Mouse (Mus musculus) common myeloid progenitor, adult 5-6 weeks (primary cell): ENCODE measurements around the gene Hnrnpll. TPM values are rescaled to one million over a fixed set of nuclear protein-coding genes. Genes with fewer than 3 reads are reported as not detected.
"Not testable (repeated sequence)": the region's sequence is repeated elsewhere in the genome, so short reads cannot be mapped to it uniquely, and the experiment has no call there.

ENCODE experiments used
- ATAC-seq: replicated peaks from 2 replicates; pipeline ENCODE4 v1.8.0; 2016; ENCODE audit warnings: low read depth, mild to moderate bottlenecking, moderate TSS enrichment, inconsistent platforms; ENCODE audit not compliant: poor library complexity, severe bottlenecking
- total RNA-seq: library from RNA; stranded (forward); fragments of 200-1000, 187-1606 nt; gene quantifications from 2 replicates; pipeline ENCODE4 v1.2.3, GENCODE M21; 2017

The Hnrnpll gene
- total RNA-seq, 1 experiment from 2014 or later, result 53.9 TPM

DNA sequence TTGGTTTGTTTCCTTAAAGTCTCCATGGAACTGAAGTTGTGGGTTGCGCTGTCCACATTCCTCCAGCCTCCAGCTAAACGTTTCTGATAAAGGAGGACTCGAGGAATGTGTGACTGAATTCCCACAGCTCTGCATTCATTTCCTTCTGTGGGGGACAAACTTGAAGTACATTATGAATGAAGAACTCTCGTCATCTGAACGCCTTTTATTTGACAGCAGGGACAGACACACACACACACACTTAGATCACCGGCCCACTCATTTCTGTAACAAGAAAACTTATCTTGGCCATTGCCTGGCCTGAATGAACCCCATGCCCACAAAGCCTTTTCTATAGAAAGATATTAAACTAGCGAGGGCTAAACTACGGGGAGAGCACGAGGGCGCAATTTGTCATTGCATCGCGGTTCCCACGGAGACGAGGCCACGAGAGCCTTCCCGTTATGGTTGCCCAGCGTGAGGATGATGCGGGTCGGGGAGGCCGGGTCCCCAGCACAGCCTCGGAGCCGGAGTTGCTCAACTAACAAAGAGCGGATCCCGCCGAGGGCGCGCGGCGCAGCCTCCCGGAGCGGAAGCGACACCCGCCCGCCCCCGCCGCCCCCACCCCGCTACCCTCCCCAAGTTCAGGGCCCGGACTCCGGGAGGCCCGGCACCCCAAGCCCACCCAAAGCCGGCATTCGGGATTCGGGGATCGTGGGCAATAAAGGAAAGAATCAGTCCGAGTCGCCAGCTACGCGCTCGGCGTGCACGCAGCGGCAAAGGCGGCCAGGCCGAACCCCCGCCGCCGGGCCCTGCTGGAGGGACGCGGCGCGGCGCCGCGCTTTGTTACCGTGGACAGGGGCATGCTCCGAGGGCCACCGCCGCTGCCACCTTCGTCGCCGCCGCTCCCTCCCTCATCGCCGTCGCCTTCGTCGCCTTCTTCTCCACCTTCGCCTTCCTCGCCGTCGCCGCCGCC is 1.0 kb downstream of the Hnrnpll start:
- peak; percentile 31; the same call in 1 of the 2 replicates for ATAC-seq

GRCm38 (mm10) chr17:80060151-80060550 is 2.0 kb downstream of the Hnrnpll start:
- no peak for ATAC-seq

GRCm38 (mm10) chr17:80059731-80060130 is 2.4 kb downstream of the Hnrnpll start:
- no peak for ATAC-seq

DNA sequence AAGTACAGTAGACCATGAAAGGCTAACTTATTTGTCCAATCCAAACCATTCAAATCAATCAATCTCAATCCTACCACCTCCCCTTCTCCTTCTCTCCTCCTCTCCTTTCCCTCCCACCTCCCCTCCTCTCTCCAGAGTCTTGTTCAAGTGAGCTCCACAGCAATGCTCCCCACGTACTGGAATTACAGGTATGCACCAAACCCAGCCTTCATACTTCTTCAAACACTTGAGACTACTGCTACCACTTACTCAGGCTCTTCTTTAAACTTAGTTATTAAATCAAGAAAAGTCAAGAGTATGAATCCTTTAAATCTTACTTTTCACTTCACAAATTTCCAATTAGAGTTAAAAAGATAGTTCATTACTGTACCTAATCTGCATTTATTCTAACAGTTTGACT is 3.6 kb downstream of the Hnrnpll start:
- no peak for ATAC-seq

DNA sequence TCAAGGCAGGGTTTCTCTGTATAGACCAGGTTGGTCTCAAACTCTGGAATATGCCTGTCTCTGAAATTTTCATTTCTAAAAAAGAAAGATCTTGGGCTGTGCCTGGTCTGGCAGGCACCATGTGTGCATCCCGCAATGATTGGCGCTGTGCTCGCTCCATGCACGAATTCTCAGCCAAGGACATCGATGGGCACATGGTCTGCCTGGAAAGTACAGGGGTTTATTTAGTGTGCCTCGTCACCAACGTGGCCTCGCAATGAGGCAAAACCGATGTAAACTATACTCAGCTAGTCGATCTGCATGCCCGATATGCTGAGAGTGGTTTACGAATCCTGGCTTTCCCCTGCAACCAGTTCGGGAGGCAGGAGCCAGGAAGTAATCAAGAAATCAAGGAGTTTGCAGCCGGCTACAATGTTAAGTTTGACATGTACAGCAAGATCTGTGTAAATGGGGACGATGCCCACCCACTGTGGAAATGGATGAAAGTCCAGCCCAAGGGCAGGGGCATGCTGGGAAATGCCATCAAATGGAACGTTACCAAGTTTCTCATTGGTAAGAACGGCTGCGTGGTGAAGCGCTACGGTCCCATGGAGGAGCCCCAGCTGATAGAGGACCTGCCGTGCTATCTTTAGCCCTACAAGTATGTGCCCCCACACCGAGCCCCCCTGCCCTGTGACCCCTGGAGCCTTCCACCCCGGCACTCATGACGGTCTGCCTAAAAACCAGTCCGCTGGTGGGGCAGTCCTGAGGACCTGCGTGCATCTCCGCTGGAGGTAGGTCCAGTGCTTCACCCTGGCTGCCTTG is 8.0 kb downstream of the Hnrnpll start:
- ATAC-seq, result no peak

GRCm38 (mm10) chr17:80051682-80052081 is 10.5 kb downstream of the Hnrnpll start:
- no peak for ATAC-seq

DNA sequence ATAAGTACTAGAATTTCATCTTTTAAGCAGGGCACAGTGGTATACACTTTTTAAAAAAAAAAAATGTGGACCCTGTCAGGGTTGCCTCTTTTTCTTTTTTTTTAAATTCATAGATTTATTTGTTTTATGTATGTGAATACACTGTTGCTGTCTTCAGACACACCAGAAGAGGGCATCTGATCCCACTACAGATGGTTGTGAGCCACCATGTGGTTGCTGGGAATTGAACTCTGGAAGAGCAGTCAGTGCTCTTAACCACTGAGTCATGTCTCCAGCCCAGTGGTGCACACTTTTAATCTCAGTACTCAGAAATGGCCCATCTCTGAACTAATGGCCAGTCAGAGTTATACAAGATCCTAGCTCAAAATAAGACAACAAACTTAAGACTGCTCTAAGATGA is 12.8 kb downstream of the Hnrnpll start:
- not testable (repeated sequence) for ATAC-seq

GRCm38 (mm10) chr17:80048230-80048629 is 13.9 kb downstream of the Hnrnpll start:
- ATAC-seq, result peak; percentile 66

DNA sequence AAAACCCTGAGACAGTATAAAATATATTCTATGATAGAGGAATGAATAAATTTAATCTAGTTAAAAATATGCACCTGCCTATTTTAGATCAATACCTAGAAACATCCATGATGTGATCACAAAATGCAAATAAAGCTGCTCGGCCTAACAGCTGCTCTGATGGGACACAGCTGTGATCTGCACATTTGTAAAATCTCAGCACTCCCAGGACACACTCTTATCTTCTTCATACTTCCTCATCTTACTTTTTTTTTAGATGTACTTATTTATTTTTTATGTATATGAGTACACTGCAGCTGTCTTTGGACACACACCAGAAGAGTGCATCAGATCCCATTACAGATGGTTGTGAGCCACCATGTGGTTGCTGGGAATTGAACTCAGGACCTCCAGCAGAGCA is 20.4 kb downstream of the Hnrnpll start:
- no peak for ATAC-seq

GRCm38 (mm10) chr17:80028675-80029074 is 33.5 kb downstream of the Hnrnpll start:
- ATAC-seq, result no peak

DNA sequence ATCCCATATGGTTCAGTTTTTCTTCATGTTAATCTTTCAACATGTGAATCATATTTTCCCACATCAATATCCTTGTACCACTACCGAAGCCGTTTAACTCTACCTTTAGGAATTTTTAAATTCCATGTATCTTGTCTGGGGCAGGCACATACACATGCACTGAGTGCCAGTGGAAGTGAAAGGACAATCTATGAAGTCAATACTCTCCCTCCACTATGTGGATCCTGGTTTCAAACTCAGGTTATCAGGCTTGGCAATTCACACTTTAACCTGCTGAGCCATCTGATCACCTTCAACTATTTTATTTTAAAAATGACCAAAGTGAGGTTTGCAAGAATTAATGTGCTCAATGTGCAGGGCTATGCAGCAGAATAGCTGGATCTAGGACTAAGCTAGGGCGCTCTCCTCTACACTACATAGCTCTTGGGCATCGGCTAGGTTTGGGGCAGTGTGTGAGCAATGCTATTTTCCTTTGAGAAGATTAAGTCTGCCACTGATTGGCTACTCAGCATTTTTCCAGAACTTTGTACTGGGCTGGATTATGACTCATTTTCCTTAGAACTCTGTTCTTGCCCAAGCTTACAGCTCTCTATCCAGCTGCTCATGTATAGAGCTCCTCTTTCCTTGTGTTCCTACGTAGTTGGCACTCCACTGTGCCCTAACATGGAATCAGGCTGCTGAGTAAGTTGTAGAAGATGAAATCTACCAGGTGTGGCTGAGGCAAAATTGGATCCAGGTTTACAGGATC is 35.8 kb downstream of the Hnrnpll start:
- no peak for ATAC-seq

GRCm38 (mm10) chr17:80022090-80022489 is 40.0 kb downstream of the Hnrnpll start:
- ATAC-seq, result no peak

DNA sequence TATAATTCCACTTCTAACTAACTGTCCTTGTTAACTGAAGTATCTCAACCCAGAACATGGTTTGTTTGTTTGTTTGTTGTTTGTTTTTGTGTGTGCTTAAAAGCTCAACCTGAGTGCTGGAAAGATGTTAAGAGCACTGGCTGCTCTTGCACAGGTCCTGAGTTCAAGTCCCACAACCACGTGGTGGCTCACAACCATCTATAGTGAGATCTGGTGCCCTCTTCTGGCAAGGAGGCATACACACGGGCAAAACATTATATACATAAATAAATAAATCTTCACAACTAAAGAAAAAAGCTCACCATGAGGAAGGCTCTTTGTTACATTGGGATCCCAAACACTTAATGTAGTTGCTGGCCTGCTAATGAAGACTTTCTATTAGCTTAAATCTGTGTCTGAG is 41.6 kb downstream of the Hnrnpll start:
- ATAC-seq, result no peak

DNA sequence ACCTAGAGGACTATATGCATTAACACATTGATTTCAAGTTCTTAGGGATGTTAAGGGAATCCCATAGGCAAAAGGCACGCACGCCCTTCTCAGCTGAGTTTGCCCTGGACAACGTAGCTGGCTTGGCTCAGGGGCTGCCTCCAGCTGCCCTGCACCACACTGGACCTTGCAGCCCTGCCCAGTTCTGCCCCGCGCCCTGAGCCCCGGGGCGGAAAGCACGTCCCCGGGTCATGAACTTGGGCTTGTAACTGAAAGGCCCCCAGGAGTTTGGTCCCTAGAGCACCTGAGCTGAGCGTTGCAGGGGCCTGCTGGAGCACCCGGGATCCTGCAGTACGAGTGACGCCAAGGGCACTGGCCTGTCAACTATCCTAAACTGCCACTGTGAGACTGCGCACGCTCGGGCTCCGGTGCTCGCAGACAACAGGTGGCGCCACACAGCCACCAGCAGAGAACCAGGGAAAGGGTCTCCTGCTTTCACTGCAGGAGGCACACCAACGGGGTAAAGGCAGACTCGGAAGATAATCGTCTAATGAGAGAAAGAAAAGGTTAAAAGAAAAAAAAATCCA is 43.1 kb downstream of the Hnrnpll start:
- ATAC-seq, result peak; percentile 41; the same call in 1 of the 2 replicates

GRCm38 (mm10) chr17:80018239-80018975 is 43.7 kb downstream of the Hnrnpll start:
- no peak for ATAC-seq

GRCm38 (mm10) chr17:80017389-80017788 is 44.7 kb downstream of the Hnrnpll start:
- ATAC-seq, result peak; percentile 66

GRCm38 (mm10) chr17:80016400-80016799 is 45.7 kb downstream of the Hnrnpll start:
- not testable (repeated sequence) for ATAC-seq

DNA sequence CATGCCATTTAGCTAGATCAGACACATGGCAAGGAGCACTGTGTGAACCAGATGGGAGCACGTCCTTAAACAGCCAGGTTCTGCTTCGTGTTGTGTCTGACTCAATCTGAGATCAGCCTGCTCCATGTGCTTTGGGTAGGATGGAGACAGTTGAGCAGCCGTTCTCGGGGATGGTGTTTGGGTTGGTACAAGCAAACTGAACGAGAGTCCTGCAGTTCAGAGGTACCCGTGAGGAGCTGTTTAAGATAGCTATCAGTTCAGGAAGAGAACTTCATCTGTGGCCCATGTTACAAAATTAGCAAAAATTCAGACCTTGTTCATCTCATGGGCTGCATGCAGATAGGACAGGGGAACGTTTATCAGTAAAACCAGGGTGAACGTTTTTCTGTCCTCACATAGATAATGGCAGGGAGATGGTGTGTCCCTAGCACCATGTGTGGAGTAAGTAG is 47.7 kb downstream of the Hnrnpll start:
- ATAC-seq, result peak; percentile 50

GRCm38 (mm10) chr17:80009926-80010325 is 52.2 kb downstream of the Hnrnpll start:
- no peak for ATAC-seq
